ENCODE assay signal across 11 mouse cellular contexts in genomic region chr12:14376211-14376610, GRCm38 (mm10).
"Had no signal": no experiment of that assay in that cellular context is flagged by ENCODE, and none has a peak within 500 bp of the region (broad histone marks: within the 10 kb centered on the region; RNA-seq: fewer than 3 reads in every experiment).

No protein-coding gene starts in this region.

- DNase-seq: gastrocnemius, postnatal 10 days; gastrocnemius, postnatal 25 days; heart, adult 18-20 months; heart, postnatal 10 days; heart, postnatal 4 days; kidney, adult 18-20 months; kidney, adult 8-10 months; kidney, postnatal 10 days; kidney, postnatal 25 days; kidney, postnatal 4 days; left cerebral cortex, postnatal 4 days had no signal
